Mouse (Mus musculus): ENCODE measurements at regions not wholly inside any gene's neighbourhood (a gene's known extent, or its start where the extent isn't known, plus 50 kb on each side); places are given as distances from the start of the nearest gene placed in this dataset.

DNA sequence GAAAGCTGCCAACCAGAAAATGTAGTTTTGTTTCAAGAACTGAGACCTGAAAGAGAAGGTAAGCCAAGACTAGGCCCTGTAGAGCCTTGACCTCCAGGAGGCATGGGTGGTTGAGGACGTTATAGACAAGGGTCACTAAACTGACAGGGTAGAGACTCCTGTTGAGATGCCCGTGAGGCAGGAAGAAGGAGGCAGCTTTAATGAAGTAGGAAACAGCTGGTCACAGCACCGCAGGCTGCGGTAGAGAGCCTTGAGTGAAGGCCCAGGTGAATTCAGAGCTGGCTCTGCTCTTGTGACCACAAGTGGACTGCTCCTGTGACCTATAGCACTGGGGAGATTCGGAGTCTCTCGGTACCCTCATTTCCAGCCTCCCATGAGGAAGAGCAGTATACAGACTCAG is 53.7 kb upstream of the Eomes start:
- H3K9ac ChIP-seq (replicated peaks): no peak overlapping the region
- no peak overlapping the region for H3K4me2 ChIP-seq
- WGBS: 81% methylated on average over 6 of the region's 6 CpGs
- no peak overlapping the region for H3K27ac ChIP-seq (replicated peaks)
- H3K36me3 ChIP-seq: no peaks in the 10 kb centered on the region
- no peaks in the 10 kb centered on the region for H3K27me3 ChIP-seq (replicated peaks)
- H3K9me3 ChIP-seq (replicated peaks): no peaks in the 10 kb centered on the region
- no peaks in the 10 kb centered on the region for H3K4me1 ChIP-seq
- ATAC-seq (ENCODE audit: low FRiP score): no peak
- H3K4me3 ChIP-seq (replicated peaks): no peak overlapping the region
